Mouse (Mus musculus): ENCODE measurements around the gene Hyou1. TPM values are rescaled to one million over a fixed set of nuclear protein-coding genes. Genes with fewer than 3 reads are reported as not detected.
"Not testable (repeated sequence)": the region's sequence is repeated elsewhere in the genome, so short reads cannot be mapped to it uniquely, and the experiment has no call there.

Gene Hyou1
- polyA plus RNA-seq, 1 experiment from 2014 or later, result 36.8 TPM

GRCm38 (mm10) chr9:44391466-44391865 is 12.2 kb downstream of the Hyou1 start:
- WGBS, result 36% methylated on average over 4 of the region's 4 CpGs
- Histone ChIP-seq H3K27me3 (no peaks in the 10 kb centered on the region), H3K36me3 (peaks cover 60% of the 10 kb centered on the region), H3K4me1 (no peaks in the 10 kb centered on the region), H3K9me3 (no peaks in the 10 kb centered on the region), H3K4me2 (replicated peaks) (no peak overlapping the region), H3K4me3 (no peak overlapping the region), H3K9ac (no peak overlapping the region), H3K27ac (no peak overlapping the region)
- ATAC-seq (ENCODE audit: low FRiP score, low read depth), result no peak

- Histone ChIP-seq H3K4me1 (peaks cover 14% of the 10 kb centered on the region), H3K36me3 (peaks cover 33% of the 10 kb centered on the region), H3K4me3 (peak within 1 kb of the TSS; percentile 72), H3K4me2 (replicated peaks) (peak within 1 kb of the TSS; percentile 98), H3K27ac (peak within 1 kb of the TSS; percentile 72; the same call in 1 of the 2 replicates), H3K27me3 (peaks cover 14% of the 10 kb centered on the region), H3K9me3 (no peaks in the 10 kb centered on the region), H3K9ac (peak within 1 kb of the TSS; percentile 82)
- WGBS, result under 1% methylated on average over 43 of the region's 43 CpGs
- ATAC-seq (ENCODE audit: low FRiP score, low read depth), result peak; percentile 99
These were observed 17.6 kb downstream of the Hyou1 start, which contains the start of gene Slc37a4 for GRCm38 (mm10) chr9:44396684-44397411. Gene Slc37a4, plus strand, starts transcription at chr9:44396852.

GRCm38 (mm10) chr9:44398087-44398486 is 18.8 kb downstream of the Hyou1 start:
- peak overlapping the region; percentile 72 for H3K4me3 ChIP-seq
- WGBS, result 13% methylated on average over 4 of the region's 4 CpGs
- H3K4me2 ChIP-seq (replicated peaks), result peak overlapping the region; percentile 98

GRCm38 (mm10) chr9:44398551-44398950 is 19.3 kb downstream of the Hyou1 start:
- H3K4me3 ChIP-seq, result peak overlapping the region; percentile 72; the same call in 1 of the 2 replicates
- peaks cover 14% of the 10 kb centered on the region for H3K4me1 ChIP-seq
- H3K4me2 ChIP-seq (replicated peaks), result peak overlapping the region; percentile 98
- no peak overlapping the region for H3K27ac ChIP-seq
- H3K27me3 ChIP-seq, result peaks cover 14% of the 10 kb centered on the region
- H3K36me3 ChIP-seq, result peaks cover 41% of the 10 kb centered on the region
- H3K9me3 ChIP-seq, result no peaks in the 10 kb centered on the region
- WGBS, result 79% methylated on average over 9 of the region's 9 CpGs
- no peak for ATAC-seq (ENCODE audit: low FRiP score, low read depth)
- peak overlapping the region; percentile 82; the same call in 1 of the 2 replicates for H3K9ac ChIP-seq

More at GRCm38 (mm10) chr9:44398087-44398486, 18.8 kb downstream of the Hyou1 start:
- H3K9me3 ChIP-seq, result no peaks in the 10 kb centered on the region
- H3K9ac ChIP-seq, result peak overlapping the region; percentile 82
- H3K27me3 ChIP-seq, result peaks cover 14% of the 10 kb centered on the region
- no peak for ATAC-seq (ENCODE audit: low FRiP score, low read depth)
- H3K36me3 ChIP-seq, result peaks cover 37% of the 10 kb centered on the region
- no peak overlapping the region for H3K27ac ChIP-seq
- peaks cover 14% of the 10 kb centered on the region for H3K4me1 ChIP-seq

GRCm38 (mm10) chr9:44399114-44399794 is 20.0 kb downstream of the Hyou1 start:
- Histone ChIP-seq H3K36me3 (peaks cover 48% of the 10 kb centered on the region), H3K4me1 (peaks cover 14% of the 10 kb centered on the region), H3K4me2 (replicated peaks) (no peak overlapping the region), H3K27me3 (peaks cover 14% of the 10 kb centered on the region), H3K9me3 (no peaks in the 10 kb centered on the region), H3K27ac (no peak overlapping the region), H3K4me3 (no peak overlapping the region), H3K9ac (no peak overlapping the region)
- no peak for ATAC-seq (ENCODE audit: low FRiP score, low read depth)
- 79% methylated on average over 13 of the region's 13 CpGs for WGBS

- no peak overlapping the region for H3K27ac ChIP-seq
- no peak overlapping the region for H3K9ac ChIP-seq
- no peak overlapping the region for H3K4me2 ChIP-seq (replicated peaks)
- peaks cover 14% of the 10 kb centered on the region for H3K4me1 ChIP-seq
- no peak for ATAC-seq (ENCODE audit: low FRiP score, low read depth)
- H3K36me3 ChIP-seq, result peaks cover 53% of the 10 kb centered on the region
- no peak overlapping the region for H3K4me3 ChIP-seq
- peaks cover 14% of the 10 kb centered on the region for H3K27me3 ChIP-seq
- WGBS, result 94% methylated on average over 6 of the region's 6 CpGs
- H3K9me3 ChIP-seq, result no peaks in the 10 kb centered on the region
These were observed 20.5 kb downstream of the Hyou1 start for GRCm38 (mm10) chr9:44399795-44400114.

GRCm38 (mm10) chr9:44401081-44401480 is 21.8 kb downstream of the Hyou1 start:
- Histone ChIP-seq H3K4me2 (replicated peaks) (no peak overlapping the region), H3K27ac (no peak overlapping the region), H3K4me1 (peaks cover 20% of the 10 kb centered on the region), H3K27me3 (peaks cover 14% of the 10 kb centered on the region), H3K9ac (no peak overlapping the region), H3K36me3 (peaks cover 59% of the 10 kb centered on the region), H3K4me3 (no peak overlapping the region), H3K9me3 (no peaks in the 10 kb centered on the region)
- ATAC-seq (ENCODE audit: low FRiP score, low read depth), result no peak
- WGBS, result 86% methylated on average over 4 of the region's 4 CpGs

GRCm38 (mm10) chr9:44405011-44405410 is 25.7 kb downstream of the Hyou1 start:
- peaks cover 18% of the 10 kb centered on the region for H3K4me1 ChIP-seq
- no peaks in the 10 kb centered on the region for H3K27me3 ChIP-seq
- peaks cover 66% of the 10 kb centered on the region for H3K36me3 ChIP-seq
- ATAC-seq (ENCODE audit: low FRiP score, low read depth), result no peak
- 85% methylated on average over 3 of the region's 3 CpGs for WGBS
- 0 out of 2 replicates have a peak overlapping the region, but pooled peaks have one; percentile 25 for H3K9ac ChIP-seq
- no peak overlapping the region for H3K27ac ChIP-seq
- H3K4me3 ChIP-seq, result no peak overlapping the region
- no peaks in the 10 kb centered on the region for H3K9me3 ChIP-seq
- no peak overlapping the region for H3K4me2 ChIP-seq (replicated peaks)

- under 1% methylated on average over 51 of the region's 51 CpGs for WGBS
- H3K9ac ChIP-seq, result peak within 1 kb of the TSS; percentile 91
- no peaks in the 10 kb centered on the region for H3K27me3 ChIP-seq
- peak within 1 kb of the TSS; percentile 81 for H3K4me2 ChIP-seq (replicated peaks)
- peak; percentile 97 for ATAC-seq (ENCODE audit: low FRiP score, low read depth)
- peak within 1 kb of the TSS; percentile 85 for H3K4me3 ChIP-seq
- H3K27ac ChIP-seq, result peak within 1 kb of the TSS; percentile 96
- no peaks in the 10 kb centered on the region for H3K9me3 ChIP-seq
- H3K4me1 ChIP-seq, result peaks cover 18% of the 10 kb centered on the region
- H3K36me3 ChIP-seq, result peaks cover 66% of the 10 kb centered on the region
These were observed 27.8 kb downstream of the Hyou1 start, which contains the start of the genes Rps25 and Trappc4 for GRCm38 (mm10) chr9:44406906-44407751. Gene Rps25, plus strand, starts transcription at chr9:44407139. Gene Trappc4, minus strand, starts transcription at chr9:44407600.

GRCm38 (mm10) chr9:44407752-44408097 is 28.4 kb downstream of the Hyou1 start:
- peak overlapping the region; percentile 96 for H3K27ac ChIP-seq
- peaks cover 66% of the 10 kb centered on the region for H3K36me3 ChIP-seq
- peak; percentile 20; the same call in 1 of the 2 replicates for ATAC-seq (ENCODE audit: low FRiP score, low read depth)
- H3K4me2 ChIP-seq (replicated peaks), result peak overlapping the region; percentile 81
- WGBS, result under 1% methylated on average over 24 of the region's 24 CpGs
- peaks cover 18% of the 10 kb centered on the region for H3K4me1 ChIP-seq
- peak overlapping the region; percentile 91 for H3K9ac ChIP-seq
- H3K9me3 ChIP-seq, result no peaks in the 10 kb centered on the region
- H3K4me3 ChIP-seq, result peak overlapping the region; percentile 85
- no peaks in the 10 kb centered on the region for H3K27me3 ChIP-seq

- 86% methylated on average over 9 of the region's 9 CpGs for WGBS
- Histone ChIP-seq H3K4me1 (peaks cover 18% of the 10 kb centered on the region), H3K4me2 (replicated peaks) (peak overlapping the region; percentile 81), H3K36me3 (peaks cover 66% of the 10 kb centered on the region), H3K4me3 (peak overlapping the region; percentile 85)
- not testable (repeated sequence) for H3K9me3 ChIP-seq; H3K9ac ChIP-seq; H3K27ac ChIP-seq; H3K27me3 ChIP-seq; ATAC-seq (ENCODE audit: low FRiP score, low read depth)
These were observed 29.4 kb downstream of the Hyou1 start for GRCm38 (mm10) chr9:44408693-44409092.
